In the genomic region with DNA sequence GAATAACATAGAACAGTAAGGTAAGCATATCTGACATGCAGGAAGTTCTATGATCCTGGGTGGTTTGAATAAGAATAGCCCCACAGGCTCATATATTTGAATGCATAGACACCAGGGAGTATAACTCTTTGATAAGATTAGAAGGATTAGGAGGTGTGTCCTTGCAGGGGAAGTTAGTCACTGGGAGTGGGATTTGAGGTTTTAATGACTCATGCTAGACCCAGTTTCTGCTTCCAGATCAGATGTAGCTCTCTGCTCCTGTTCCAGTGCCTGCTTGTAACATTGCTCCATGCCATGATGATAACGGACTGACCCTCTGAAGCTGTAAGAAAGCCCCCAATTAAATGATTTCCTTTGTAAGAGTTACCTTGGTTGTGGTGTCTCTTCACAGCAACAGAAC, we compare ENCODE assay signal across 25 mouse cellular contexts. TPM values are rescaled to one million over a fixed set of nuclear protein-coding genes. Genes with fewer than 3 reads are reported as not detected.
"Had no signal": no experiment of that assay in that cellular context is flagged by ENCODE, and none has a peak within 500 bp of the region (broad histone marks: within the 10 kb centered on the region; RNA-seq: fewer than 3 reads in every experiment).

No protein-coding gene starts in this region.

- H3K4me2 ChIP-seq: liver, embryonic 13.5 days; lung, embryonic 14.5 days; midbrain, embryonic 11.5 days; stomach, embryonic 15.5 days had no signal

- H3K36me3 ChIP-seq: liver, embryonic 13.5 days; stomach, embryonic 15.5 days had no signal

- ATAC-seq: inflammation-experienced regulatory T-cells, adult 6 months; lung, postnatal 0 days had no signal

- H3K9ac ChIP-seq: liver, embryonic 13.5 days; lung, embryonic 14.5 days; stomach, embryonic 15.5 days had no signal

- H3K4me1 ChIP-seq: liver, embryonic 13.5 days; stomach, embryonic 15.5 days had no signal

- H3K27ac ChIP-seq: kidney, postnatal 0 days; layer of hippocampus, adult 2 months; left cerebral cortex, adult 2 months; liver, embryonic 13.5 days; stomach, embryonic 15.5 days had no signal

- DNase-seq: kidney, postnatal 25 days; layer of hippocampus, adult 9-11 months; layer of hippocampus, postnatal 36 days; liver, embryonic 13.5 days; lung, embryonic 14.5 days; lung, postnatal 4 days; midbrain, embryonic 14.5 days; right cerebral cortex, adult 18-20 months; right cerebral cortex, postnatal 25 days; spleen, adult 18-20 months; thymus, postnatal 25 days had no signal

- H3K27me3 ChIP-seq: liver, embryonic 13.5 days; stomach, embryonic 15.5 days had no signal

- H3K4me3 ChIP-seq: layer of hippocampus, adult 2 months; left cerebral cortex, adult 2 months; liver, embryonic 13.5 days; stomach, embryonic 15.5 days had no signal

- H3K9me3 ChIP-seq: liver, embryonic 13.5 days; stomach, embryonic 15.5 days had no signal

RNA-seq across cellular contexts. Expression of a gene that starts 4.5 kb away (rescaled TPM):
- total RNA-seq: layer of hippocampus, adult 2 months; layer of hippocampus, postnatal 36 days; left cerebral cortex, adult 2 months; left cerebral cortex, postnatal 10 days; left cerebral cortex, postnatal 36 days; megakaryocyte progenitor cell, adult 5-6 weeks; megakaryocyte-erythroid progenitor cell, adult 5-6 weeks; midbrain, postnatal 0 days had no signal
- polyA plus RNA-seq: inflammation-experienced regulatory T-cells, adult 6 months; limb, embryonic 11.5 days; lung, embryonic 14.5 days; thymus, postnatal 0 days had no signal
